ENCODE assay signal across 7 mouse cellular contexts in genomic region chr10:67284311-67284710, GRCm38 (mm10). TPM values are rescaled to one million over a fixed set of nuclear protein-coding genes. Genes with fewer than 3 reads are reported as not detected.
A peak's percentile ranks its signal among the peaks of the same experiment; 100 is the strongest.
DNase-seq lines count a peak whose midpoint lies in the region; ATAC-seq and TF ChIP-seq lines count a peak whose summit lies in the region.

No protein-coding gene starts in this region.

- no peak overlapping the region for H3K27ac ChIP-seq in ES-E14 (ENCODE audit: insufficient read depth, low read depth, low read length, poor library complexity, severe bottlenecking)
- H3K27ac ChIP-seq in heart, postnatal 0 days (ENCODE audit: low read depth), result peak overlapping the region; percentile 84
- no peak overlapping the region for H3K27ac ChIP-seq in limb, embryonic 11.5 days (replicated peaks; ENCODE audit: low read depth, low read length)
- H3K27ac ChIP-seq in midbrain, embryonic 15.5 days, result peak overlapping the region; percentile 78

- no peaks in the 10 kb centered on the region for H3K27me3 ChIP-seq in heart, postnatal 0 days (ENCODE audit: control insufficient read depth, insufficient read depth, low read length)
- no peaks in the 10 kb centered on the region for H3K27me3 ChIP-seq in limb, embryonic 11.5 days (ENCODE audit: control insufficient read depth, insufficient read depth, low read length)
- H3K27me3 ChIP-seq in midbrain, embryonic 15.5 days (replicated peaks), result no peaks in the 10 kb centered on the region

- no peaks in the 10 kb centered on the region for H3K9me3 ChIP-seq in ES-E14 (ENCODE audit: control insufficient read depth, insufficient read depth, low read depth, low read length)
- no peaks in the 10 kb centered on the region for H3K9me3 ChIP-seq in heart, postnatal 0 days (replicated peaks; ENCODE audit: control insufficient read depth, low read length)
- no peaks in the 10 kb centered on the region for H3K9me3 ChIP-seq in limb, embryonic 11.5 days (ENCODE audit: control insufficient read depth, low read length)
- H3K9me3 ChIP-seq in midbrain, embryonic 15.5 days, result no peaks in the 10 kb centered on the region

- 3% methylated on average over 10 of the region's 10 CpGs for WGBS in heart, postnatal 0 days
- WGBS in limb, embryonic 11.5 days, result 2% methylated on average over 10 of the region's 10 CpGs
- 5% methylated on average over 10 of the region's 10 CpGs for WGBS in midbrain, embryonic 15.5 days

- peaks cover 5 to 10% of the 10 kb centered on the region in 2 experiments; a peak in 2 of 4 replicates for H3K4me1 ChIP-seq in ES-E14 (ENCODE audit: control insufficient read depth in 2 of 2, insufficient read depth in 2 of 2, low read length in 2 of 2, poor library complexity in 1 of 2)
- H3K4me1 ChIP-seq in heart, postnatal 0 days (ENCODE audit: control insufficient read depth, insufficient read depth), result peaks cover 41% of the 10 kb centered on the region
- peaks cover 6% of the 10 kb centered on the region; the same call in 1 of the 2 replicates for H3K4me1 ChIP-seq in limb, embryonic 11.5 days (ENCODE audit: control insufficient read depth, insufficient read depth, low read length)
- peaks cover 24% of the 10 kb centered on the region for H3K4me1 ChIP-seq in midbrain, embryonic 15.5 days

- no peak for TF ChIP-seq CTCF in heart, postnatal 0 days (IDR thresholded peaks at IDR 0.05; ENCODE audit: low read depth)

- H3K9ac ChIP-seq in ES-E14 (ENCODE audit: insufficient read depth, low read depth, low read length, poor library complexity, severe bottlenecking), result peak overlapping the region; percentile 91
- peak overlapping the region; percentile 96 for H3K9ac ChIP-seq in heart, postnatal 0 days (replicated peaks; ENCODE audit: low read depth, low read length)
- H3K9ac ChIP-seq in limb, embryonic 11.5 days (ENCODE audit: low read length), result peak overlapping the region; percentile 86
- peak overlapping the region; percentile 92 for H3K9ac ChIP-seq in midbrain, embryonic 15.5 days

- no peak for TF ChIP-seq EP300 in heart, postnatal 0 days (IDR thresholded peaks at IDR 0.05; ENCODE audit: low read depth)

- in situ Hi-C loops in ES-E14 (cut with MboI; ENCODE audit: low sequenced_read_pairs in 2 of 2, unreplicated experiment in 2 of 2), result no loop called here

- ATAC-seq in heart, postnatal 0 days (ENCODE audit: insufficient read depth, low read depth), result no peak
- no peak for ATAC-seq in limb, embryonic 11.5 days (ENCODE audit: insufficient number of reproducible peaks, low FRiP score, low TSS enrichment, low read depth)
- no peak; the same call in 1 of the 2 replicates for ATAC-seq in midbrain, embryonic 15.5 days (replicated peaks)
- no peak for ATAC-seq in megakaryocyte progenitor cell, adult 5-6 weeks (replicated peaks; ENCODE audit: poor library complexity)

- peak; percentile 94 for DNase-seq in 3T3-L1 (ENCODE audit: low read depth, low spot score)
- no peak for DNase-seq in ES-E14 (ENCODE audit: low read depth, low spot score)
- DNase-seq in embryo, embryonic 10.5 days (ENCODE audit: low spot score), result peak; percentile 54
- DNase-seq in heart, postnatal 0 days (ENCODE audit: low spot score), result peak; percentile 32
- peak; percentile 26 for DNase-seq in limb, embryonic 11.5 days (ENCODE audit: low spot score)

- no peaks in the 10 kb centered on the region for H3K36me3 ChIP-seq in ES-E14 (ENCODE audit: control insufficient read depth, insufficient read depth, low read length, poor library complexity, severe bottlenecking)
- H3K36me3 ChIP-seq in heart, postnatal 0 days (replicated peaks; ENCODE audit: control insufficient read depth, insufficient read depth, low read length), result no peaks in the 10 kb centered on the region
- H3K36me3 ChIP-seq in limb, embryonic 11.5 days (ENCODE audit: control insufficient read depth, insufficient read depth, low read length), result no peaks in the 10 kb centered on the region
- H3K36me3 ChIP-seq in midbrain, embryonic 15.5 days (replicated peaks), result no peaks in the 10 kb centered on the region

- peak overlapping the region; percentile 87 to 96 for H3K4me3 ChIP-seq in ES-E14 (ENCODE audit: insufficient read depth in 1 of 2, low read depth in 1 of 2, low read length in 2 of 2, poor library complexity in 1 of 2, severe bottlenecking in 1 of 2)
- peak overlapping the region; percentile 98 for H3K4me3 ChIP-seq in heart, postnatal 0 days (ENCODE audit: low read depth, low read length)
- peak overlapping the region; percentile 95 for H3K4me3 ChIP-seq in limb, embryonic 11.5 days (ENCODE audit: low read depth, low read length)
- peak overlapping the region; percentile 98 for H3K4me3 ChIP-seq in midbrain, embryonic 15.5 days

- H3K4me2 ChIP-seq in heart, postnatal 0 days (ENCODE audit: low read depth, low read length), result peak overlapping the region; percentile 96
- H3K4me2 ChIP-seq in limb, embryonic 11.5 days (ENCODE audit: low read depth, severe bottlenecking), result peak overlapping the region; percentile 84
- H3K4me2 ChIP-seq in midbrain, embryonic 15.5 days, result peak overlapping the region; percentile 85

TF ChIP-seq in ES-E14, 5 proteins besides CTCF, POLR2A, EP300 and RAD21:
- TF ChIP-seq ZNF384 (IDR thresholded peaks at IDR 0.05; ENCODE audit: low read depth, low read length) (no peak), CHD2 (IDR thresholded peaks at IDR 0.05; ENCODE audit: low read depth, low read length) (no peak), MAFK (IDR thresholded peaks at IDR 0.05; ENCODE audit: insufficient read depth, low read depth, low read length) (no peak), HCFC1 (IDR thresholded peaks at IDR 0.05; ENCODE audit: borderline replicate concordance, insufficient read depth, low read length) (no peak), ZC3H11A (IDR thresholded peaks at IDR 0.05; ENCODE audit: borderline replicate concordance, low read depth, low read length) (no peak)

RNA-seq across cellular contexts. Expression of gene Nrbf2, which starts 0.8 kb away (rescaled TPM):
- 12.9 and 15.3 TPM in 2 replicates for total RNA-seq in ES-E14 (2012; rRNA removed)
- 11.8 and 12.5 TPM in 2 replicates for total RNA-seq in heart, postnatal 0 days (2014; rRNA removed; ENCODE audit: low replicate concordance)
- polyA plus RNA-seq in heart, postnatal 0 days (2015; fragmentation: Nextera tagmentation; extraction: Ambion mirVana), result 24.3 and 27.4 TPM in 2 replicates
- 45.8 and 48.0 TPM in 2 replicates for polyA plus RNA-seq in limb, embryonic 11.5 days (2014; fragmentation: Nextera tagmentation; extraction: Ambion mirVana)
- polyA plus RNA-seq in midbrain, embryonic 15.5 days (2015; fragmentation: Nextera tagmentation; extraction: Ambion mirVana), result 37.3 and 40.4 TPM in 2 replicates
- 32.2 and 33.6 TPM in 2 replicates for total RNA-seq in megakaryocyte progenitor cell, adult 5-6 weeks (2015)
- 13.2 and 21.9 TPM in 2 replicates for total RNA-seq in megakaryocyte progenitor cell, adult 5-6 weeks (2017)

Comparison
In these comparisons a context has a peak if more than half of its experiments do, and no peak if none do; other contexts are left out.
1. H3K27ac ChIP-seq: peak in heart, postnatal 0 days (single experiment) and midbrain, embryonic 15.5 days (single experiment); none in ES-E14 (single experiment) and limb, embryonic 11.5 days (single experiment).
2. Peak in every context shown above with its lines, with median percentiles within 50 percentile points of each other: H3K4me3 ChIP-seq, H3K9ac ChIP-seq and H3K4me2 ChIP-seq.